Mouse (Mus musculus) adrenal gland, adult 8-10 months (tissue): Measurements from ENCODE around the gene Baiap2. TPM values are rescaled to one million over a fixed set of nuclear protein-coding genes. Genes with fewer than 3 reads are reported as not detected.

Experiments
- DNase-seq: peaks from one replicate; pipeline ENCODE4 v3.0.0; 2022
- microRNA-seq, 2 experiments: library from miRNA; unstranded; fragments of <30 nt; microRNA quantifications; one replicate each; pipeline ENCODE4 v1.2.0; 2022
- total RNA-seq, 4 experiments: library from RNA; stranded (reverse); gene quantifications; 2 replicates each; pipeline ENCODE4 v1.2.4; 2022

Baiap2 gene
- total RNA-seq, 4 experiments from 2014 or later, result 9.3 to 39.2 (median 25.4) TPM

DNA sequence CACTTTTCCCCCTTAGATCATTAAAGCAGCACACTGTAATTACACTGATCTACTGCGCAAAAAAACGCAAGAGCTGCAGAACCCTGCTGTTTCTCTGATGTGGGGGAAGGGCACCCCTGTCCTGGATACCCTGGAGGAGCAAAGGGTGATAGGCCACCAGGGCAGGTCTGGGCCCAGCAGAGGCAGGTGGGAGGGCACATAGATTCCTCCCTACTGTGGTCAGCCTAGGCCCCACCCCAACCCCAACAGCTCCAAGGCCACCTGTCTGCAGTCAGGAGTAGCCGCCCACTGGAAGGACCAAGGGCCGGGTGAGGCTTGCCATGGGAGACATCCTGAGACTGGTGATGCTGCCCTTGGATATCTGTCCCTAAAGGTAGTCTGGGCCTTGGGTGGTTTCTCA, 102.8 kb downstream of the Baiap2 start:
- no peak for DNase-seq

GRCm38 (mm10) chr11:120045839-120046552, 103.4 kb downstream of the Baiap2 start:
- DNase-seq, result no peak

GRCm38 (mm10) chr11:120046553-120047191, 104.1 kb downstream of the Baiap2 start, which contains the start of gene Aatk:
Aatk (minus strand) TSS chr11:120047167.
- no peak for DNase-seq

GRCm38 (mm10) chr11:120047531-120048251, 105.1 kb downstream of the Baiap2 start:
- no peak for DNase-seq

DNA sequence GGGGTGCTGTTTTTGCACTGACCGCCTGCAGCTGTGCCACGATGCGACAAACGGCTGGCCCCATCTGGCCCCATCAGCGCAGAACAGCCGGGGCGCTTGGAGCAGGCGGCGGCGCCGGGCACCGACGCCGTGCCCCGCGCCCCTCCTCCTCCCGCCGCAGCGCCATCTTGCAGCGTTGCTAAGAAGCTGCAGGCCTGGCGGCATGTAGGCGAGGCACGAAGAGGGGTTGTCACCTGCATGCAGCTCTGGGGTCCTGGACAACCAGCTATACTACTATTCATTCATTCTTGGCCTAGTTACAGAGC, 105.6 kb downstream of the Baiap2 start:
- no peak for DNase-seq

DNA sequence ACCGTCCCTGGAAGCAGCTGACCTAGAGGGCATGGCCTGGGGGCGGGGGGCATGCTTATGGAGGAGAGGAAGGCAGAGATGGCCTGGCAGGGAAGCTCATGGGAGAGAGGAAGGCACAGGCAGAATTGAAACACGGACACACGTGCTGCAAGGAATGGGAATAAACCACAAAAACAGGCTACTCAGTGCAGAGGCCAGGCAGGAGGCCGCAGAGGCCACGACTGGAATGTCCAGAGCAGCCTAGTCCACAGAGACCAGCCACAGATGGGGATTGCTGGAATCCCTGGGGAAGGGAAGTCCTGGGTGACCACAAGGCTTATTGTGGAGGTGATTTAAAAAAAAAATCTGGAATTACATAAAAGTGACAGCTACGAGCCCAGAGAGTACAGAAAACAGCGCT, 106.5 kb downstream of the Baiap2 start:
- no peak for DNase-seq

- peak; percentile 52 for DNase-seq
Observed at GRCm38 (mm10) chr11:120051124-120051811, 108.7 kb downstream of the Baiap2 start.

GRCm38 (mm10) chr11:120052274-120052673, 109.7 kb downstream of the Baiap2 start:
- DNase-seq, result no peak

- DNase-seq, result no peak
Observed at GRCm38 (mm10) chr11:120053846-120054245, 111.3 kb downstream of the Baiap2 start.

GRCm38 (mm10) chr11:120055953-120056732, 113.6 kb downstream of the Baiap2 start:
- DNase-seq, result no peak

Small RNAs within 50 kb of the gene (microRNA-seq; reads per million reads assigned to microRNA genes)
- gene Mir3065, result 0 reads per million in 2 experiments
- gene Mir338, result 0 reads per million in 2 experiments

Other genes with a start within 250 kb of the Baiap2 start
- gene Chmp6, start 29.3 kb upstream of the Baiap2 start, total RNA-seq, result 10 to 100 TPM; 36.1 to 46.8 (median 45.7) TPM
- gene Aatk, start 104.4 kb downstream of the Baiap2 start, total RNA-seq, result 10 to 100 TPM; 14.3 to 22.8 (median 18.3) TPM
- gene Cep131, start 144.1 kb downstream of the Baiap2 start, total RNA-seq, result 100 to 1,000 TPM in 2 of 4 experiments, 10 to 100 TPM in 2; 42.9 to 315 (median 94.5) TPM
- 10 to 100 TPM; 15.2 to 19.1 (median 15.7) TPM for gene Tepsin, start 156.0 kb downstream of the Baiap2 start, total RNA-seq
- 10 to 100 TPM; 55.2 to 74.8 (median 64.3) TPM for gene Ndufaf8, start 156.2 kb downstream of the Baiap2 start, total RNA-seq
- gene Slc38a10, start 208.6 kb downstream of the Baiap2 start, total RNA-seq, result 100 to 1,000 TPM; 155 to 215 (median 187) TPM